Mouse (Mus musculus) lung, embryonic 14.5 days (tissue): ENCODE data around the gene Ifngr1. TPM values are rescaled to one million over a fixed set of nuclear protein-coding genes. Genes with fewer than 3 reads are reported as not detected.

ENCODE experiments used
- ATAC-seq: fragments of 200-750 bp; cut with Nextera tagmentation; 2 replicates; pipeline ENCODE4 v1.8.0; 2017; ENCODE audit warnings: mild to moderate bottlenecking, moderate TSS enrichment, moderate library complexity; ENCODE audit not compliant: insufficient read depth
- DNase-seq: peaks from one replicate; pipeline ENCODE4 v3.0.0-alpha.2; 2015
- H3K27ac ChIP-seq: fragments of 300-500 bp; sonication (generic); 2 replicates; pipeline ENCODE4 v1.5.1; 2014; ENCODE audit warnings: low read depth, mild to moderate bottlenecking, moderate library complexity
- H3K27me3 ChIP-seq: fragments of 300-500 bp; sonication (generic); 2 replicates; pipeline ENCODE4 v1.6.1; 2014; ENCODE audit warnings: low read length, control low read depth; ENCODE audit not compliant: insufficient read depth
- H3K36me3 ChIP-seq: fragments of 300-500 bp; sonication (generic); 2 replicates; pipeline ENCODE4 v1.6.1; 2014; ENCODE audit warnings: control low read depth; ENCODE audit not compliant: insufficient read depth
- H3K4me1 ChIP-seq: fragments of 300-500 bp; sonication (generic); 2 replicates; pipeline ENCODE4 v1.6.1; 2014; ENCODE audit warnings: antibody characterized with exemption, control low read depth; ENCODE audit not compliant: insufficient read depth
- H3K4me2 ChIP-seq: fragments of 300-500 bp; sonication (generic); 2 replicates; pipeline ENCODE4 v1.6.1; 2014; ENCODE audit warnings: mild to moderate bottlenecking
- H3K4me3 ChIP-seq: fragments of 300-500 bp; sonication (generic); 2 replicates; pipeline ENCODE4 v1.5.1; 2014; ENCODE audit warnings: low read depth, low read length
- H3K9ac ChIP-seq: fragments of 300-500 bp; sonication (generic); 2 replicates; pipeline ENCODE4 v1.6.1; 2014
- H3K9me3 ChIP-seq: fragments of 300-500 bp; sonication (generic); 2 replicates; pipeline ENCODE4 v1.6.1; 2016; ENCODE audit warnings: low read depth, low read length, control low read depth
- CTCF ChIP-seq: IDR thresholded peaks from 2 replicates; pipeline ENCODE4 v1.5.1; 2016; ENCODE audit warnings: antibody characterized with exemption, low read depth
- WGBS: fragments of 180-500 bp; shearing (Covaris S2); extraction: QIAGEN DNeasy Blood & Tissue Kit; methylation state at CpG from one replicate; pipeline ENCODE4 v1.1.7; 2014; 5-methylcytosine and 5-hydroxymethylcytosine counted together
- polyA plus RNA-seq: library from polyadenylated mRNA; unstranded; fragments of >200 nt; fragmentation: Nextera tagmentation; extraction: Ambion mirVana; gene quantifications from 2 replicates; pipeline ENCODE4 v1.2.1, GENCODE M21; 2014

Ifngr1 gene
- polyA plus RNA-seq, 1 experiment from 2014 or later: 67.1 TPM

DNA sequence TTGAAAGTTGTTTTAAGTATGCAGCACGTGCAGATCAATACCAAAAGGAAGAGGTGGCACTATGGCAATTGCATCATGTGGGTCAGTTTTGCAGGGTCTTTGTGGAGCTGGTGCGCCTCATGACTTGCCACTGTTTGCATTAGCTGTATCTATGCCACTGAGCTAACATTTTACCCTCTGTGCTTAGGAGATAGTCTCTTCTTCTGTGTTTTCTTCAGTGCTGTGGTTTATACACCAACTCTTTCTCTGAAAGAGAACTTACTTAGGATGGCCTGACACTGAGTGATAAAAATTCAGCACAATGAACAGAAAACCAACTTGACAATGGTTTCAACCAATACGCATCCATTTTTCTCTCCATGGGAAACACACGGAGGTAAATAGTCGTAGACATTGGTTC, 5.9 kb upstream of the Ifngr1 start:
- ATAC-seq (no peak), DNase-seq (no peak)
- no peak overlapping the region for H3K4me2 ChIP-seq
- TF ChIP-seq CTCF: no peak
- no peak overlapping the region for H3K27ac ChIP-seq
- H3K4me3 ChIP-seq: no peak overlapping the region
- no peaks in the 10 kb centered on the region for H3K9me3 ChIP-seq
- WGBS: 83% methylated on average over 5 of the region's 5 CpGs
- H3K4me1 ChIP-seq: no peaks in the 10 kb centered on the region
- H3K9ac ChIP-seq: no peak overlapping the region
- H3K36me3 ChIP-seq: no peaks in the 10 kb centered on the region
- H3K27me3 ChIP-seq: no peaks in the 10 kb centered on the region

DNA sequence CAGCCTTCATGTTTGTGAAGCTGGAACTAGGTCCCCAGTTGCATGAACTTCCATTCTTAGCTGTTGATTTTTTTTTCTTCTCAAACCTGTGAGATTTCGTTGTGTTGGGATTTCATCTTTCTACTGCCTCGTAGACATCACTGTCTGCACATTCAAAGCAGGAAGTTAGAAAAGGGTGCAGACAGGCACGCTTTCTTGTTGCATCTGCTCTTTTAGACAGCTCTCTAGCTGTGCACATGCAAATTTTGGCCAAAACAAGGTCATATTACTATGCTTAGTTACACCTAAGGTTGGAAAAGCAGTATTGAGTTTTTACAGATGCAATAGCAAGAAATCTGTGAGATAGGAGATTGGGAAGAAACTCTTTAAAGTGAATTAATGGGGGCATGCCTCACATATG, 4.5 kb upstream of the Ifngr1 start:
- WGBS: 73% methylated on average over 3 of the region's 3 CpGs

DNA sequence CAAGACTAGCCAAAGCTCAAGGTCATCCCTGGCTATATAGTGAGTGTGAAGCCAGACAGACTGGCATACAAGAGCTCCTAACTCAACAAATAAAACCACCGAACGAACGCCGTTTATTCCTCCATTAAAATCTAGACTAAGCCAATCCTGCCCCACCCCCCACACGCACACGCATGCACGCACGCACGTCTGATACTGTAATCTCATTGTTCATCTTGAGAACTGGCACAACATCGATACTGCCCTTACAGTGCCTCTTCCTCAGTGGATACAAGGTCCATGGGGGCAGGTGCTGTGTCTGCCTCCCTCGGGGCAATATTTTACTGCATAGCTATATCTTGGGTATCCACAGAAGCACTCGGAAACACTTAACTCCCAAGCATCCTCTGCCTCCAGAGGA, 2.1 kb upstream of the Ifngr1 start:
- Histone ChIP-seq H3K27ac (no peak overlapping the region), H3K9ac (no peak overlapping the region), H3K4me1 (no peaks in the 10 kb centered on the region), H3K27me3 (no peaks in the 10 kb centered on the region), H3K36me3 (no peaks in the 10 kb centered on the region), H3K4me2 (no peak overlapping the region), H3K9me3 (no peaks in the 10 kb centered on the region), H3K4me3 (no peak overlapping the region)
- DNase-seq (no peak), ATAC-seq (no peak)
- TF ChIP-seq CTCF: no peak
- 84% methylated on average over 12 of the region's 12 CpGs for WGBS

More for the DNA sequence above, 4.5 kb upstream of the Ifngr1 start:
- no peaks in the 10 kb centered on the region for H3K9me3 ChIP-seq
- TF ChIP-seq CTCF: no peak
- no peak overlapping the region for H3K27ac ChIP-seq
- no peak overlapping the region for H3K9ac ChIP-seq
- H3K4me3 ChIP-seq: no peak overlapping the region
- H3K27me3 ChIP-seq: no peaks in the 10 kb centered on the region
- no peak overlapping the region for H3K4me2 ChIP-seq
- ATAC-seq (no peak), DNase-seq (no peak)
- no peaks in the 10 kb centered on the region for H3K4me1 ChIP-seq
- no peaks in the 10 kb centered on the region for H3K36me3 ChIP-seq

GRCm38 (mm10) chr10:19591286-19591640, 486 bp upstream of the Ifngr1 start:
- H3K4me3 ChIP-seq: peak overlapping the region; percentile 71
- no peak for TF ChIP-seq CTCF
- H3K4me1 ChIP-seq: no peaks in the 10 kb centered on the region
- DNase-seq (no peak), ATAC-seq (no peak)
- H3K9ac ChIP-seq: no peak overlapping the region
- no peaks in the 10 kb centered on the region for H3K9me3 ChIP-seq
- H3K4me2 ChIP-seq: peak overlapping the region; percentile 71
- H3K27me3 ChIP-seq: no peaks in the 10 kb centered on the region
- WGBS: 28% methylated on average over 6 of the region's 6 CpGs
- peak overlapping the region; percentile 20; the same call in 1 of the 2 replicates for H3K27ac ChIP-seq
- no peaks in the 10 kb centered on the region for H3K36me3 ChIP-seq

DNA sequence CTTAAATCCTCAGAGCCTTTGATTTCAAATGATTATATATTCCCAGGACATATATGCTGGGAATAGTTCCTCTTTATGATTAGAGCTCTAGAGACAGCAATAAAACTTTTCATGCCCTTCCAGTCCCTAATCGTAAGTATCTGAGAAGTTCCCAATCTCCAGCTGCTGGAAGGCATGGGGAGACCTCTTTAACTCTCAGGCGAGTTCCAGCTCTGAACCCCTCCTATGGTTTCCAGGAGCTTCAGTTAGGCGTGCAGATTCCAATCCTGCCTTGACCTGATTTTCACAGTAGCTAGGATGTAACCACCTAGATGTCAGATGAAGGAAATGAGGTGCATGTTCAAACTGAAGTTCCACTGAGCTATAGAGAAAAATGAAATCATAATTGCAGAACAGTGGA, 807 bp downstream of the Ifngr1 start:
- H3K36me3 ChIP-seq: no peaks in the 10 kb centered on the region
- ATAC-seq: no peak
- no peak for DNase-seq
- H3K4me3 ChIP-seq: peak overlapping the region; percentile 71
- 3% methylated on average over 3 of the region's 3 CpGs for WGBS
- H3K27ac ChIP-seq: no peak overlapping the region
- H3K27me3 ChIP-seq: no peaks in the 10 kb centered on the region
- H3K4me1 ChIP-seq: no peaks in the 10 kb centered on the region
- peak overlapping the region; percentile 71 for H3K4me2 ChIP-seq
- TF ChIP-seq CTCF: no peak
- H3K9ac ChIP-seq: peak overlapping the region; percentile 91
- H3K9me3 ChIP-seq: no peaks in the 10 kb centered on the region

- Histone ChIP-seq H3K9ac (no peak overlapping the region; the same call in 1 of the 2 replicates), H3K4me3 (no peak overlapping the region), H3K9me3 (no peaks in the 10 kb centered on the region), H3K4me2 (peak overlapping the region; percentile 71), H3K27me3 (no peaks in the 10 kb centered on the region), H3K4me1 (no peaks in the 10 kb centered on the region), H3K27ac (no peak overlapping the region), H3K36me3 (0 out of 2 replicates have a peak, but pooled peaks cover 3% of the 10 kb centered on the region)
- 73% methylated on average over 3 of the region's 3 CpGs for WGBS
- ATAC-seq (no peak), DNase-seq (no peak)
- no peak for TF ChIP-seq CTCF
Measured at GRCm38 (mm10) chr10:19593296-19593695, 1.5 kb downstream of the Ifngr1 start.

DNA sequence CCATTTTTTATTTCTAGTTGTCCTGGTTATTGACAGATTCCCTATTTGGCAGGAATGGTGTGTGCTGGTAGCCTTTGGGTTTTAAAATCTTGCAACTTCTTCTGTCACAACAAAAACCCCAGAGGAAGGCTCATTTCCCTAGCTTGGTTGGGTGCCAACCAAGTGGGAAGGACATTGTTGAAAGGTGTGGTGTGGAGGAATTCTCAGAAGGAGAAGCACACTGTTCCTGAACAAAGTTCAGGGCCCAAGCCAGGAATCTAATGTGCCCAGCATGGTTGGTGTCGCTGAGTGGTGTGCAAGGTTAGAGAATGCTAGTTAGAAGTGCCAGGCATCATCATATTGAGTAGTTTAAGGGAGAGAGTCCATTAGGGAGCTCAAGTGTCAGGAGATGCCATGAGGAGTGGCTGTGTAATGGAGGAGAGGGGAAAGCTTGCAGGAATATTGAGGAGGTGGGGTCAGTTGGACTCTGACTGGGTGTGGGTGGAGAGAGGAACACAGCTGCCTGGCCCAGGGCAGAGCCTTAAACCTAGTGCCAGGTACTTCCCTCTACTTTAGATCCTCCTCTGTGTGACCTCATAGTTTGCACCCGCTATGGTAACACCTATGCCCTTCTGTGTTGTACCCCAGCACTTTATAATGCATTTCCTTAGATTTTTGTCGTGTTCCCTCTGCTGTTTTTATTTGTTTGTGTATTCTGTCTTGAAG, 2.6 kb downstream of the Ifngr1 start:
- no peak overlapping the region for H3K4me2 ChIP-seq
- ATAC-seq: no peak

More for the DNA sequence above, 2.6 kb downstream of the Ifngr1 start:
- WGBS: 79% methylated on average over 3 of the region's 3 CpGs
- H3K27ac ChIP-seq: no peak overlapping the region
- H3K4me1 ChIP-seq: no peaks in the 10 kb centered on the region
- no peaks in the 10 kb centered on the region for H3K9me3 ChIP-seq
- H3K27me3 ChIP-seq: no peaks in the 10 kb centered on the region
- no peak for DNase-seq
- no peak overlapping the region for H3K9ac ChIP-seq
- H3K4me3 ChIP-seq: no peak overlapping the region
- peaks cover 12% of the 10 kb centered on the region for H3K36me3 ChIP-seq
- TF ChIP-seq CTCF: no peak
